Comparison of ENCODE assay signal across 13 mouse cellular contexts in genomic region chrX:119724868-119725267, GRCm38 (mm10).
DNase-seq lines count a peak whose midpoint lies in the region.
"Had no signal": no experiment of that assay in that cellular context is flagged by ENCODE, and none has a peak within 500 bp of the region (broad histone marks: within the 10 kb centered on the region; RNA-seq: fewer than 3 reads in every experiment).

No protein-coding gene starts in this region.

- DNase-seq in cerebellum, adult 11 months: peak; percentile 7
- peak; percentile 13 to 22 for DNase-seq in cerebellum, adult 18-20 months
- DNase-seq in cerebellum, adult 9-11 months: peak; percentile 27
- DNase-seq in cerebellum, postnatal 36 days: peak; percentile 13 to 17
- no peak for DNase-seq in liver
- no peak for DNase-seq in ovary, postnatal 36 days (ENCODE audit: low spot score)
- DNase-seq in heart, adult 9 months (ENCODE audit: low spot score in 2 of 2): no peak
- DNase-seq: adrenal gland, adult 2 months; adrenal gland, postnatal 25 days; embryo, embryonic 11 days; gastrocnemius, adult 2 months; gastrocnemius, postnatal 25 days; heart, postnatal 36 days had no signal

Comparison
In these comparisons a context has a peak if more than half of its experiments do, and no peak if none do; other contexts are left out.
1. DNase-seq: peak in cerebellum, adult 11 months (single experiment), cerebellum, adult 18-20 months (2 of 2), cerebellum, adult 9-11 months (single experiment) and cerebellum, postnatal 36 days (2 of 2); none in liver (single experiment), ovary, postnatal 36 days (single experiment) and heart, adult 9 months (0 of 2).